In the genomic region with DNA sequence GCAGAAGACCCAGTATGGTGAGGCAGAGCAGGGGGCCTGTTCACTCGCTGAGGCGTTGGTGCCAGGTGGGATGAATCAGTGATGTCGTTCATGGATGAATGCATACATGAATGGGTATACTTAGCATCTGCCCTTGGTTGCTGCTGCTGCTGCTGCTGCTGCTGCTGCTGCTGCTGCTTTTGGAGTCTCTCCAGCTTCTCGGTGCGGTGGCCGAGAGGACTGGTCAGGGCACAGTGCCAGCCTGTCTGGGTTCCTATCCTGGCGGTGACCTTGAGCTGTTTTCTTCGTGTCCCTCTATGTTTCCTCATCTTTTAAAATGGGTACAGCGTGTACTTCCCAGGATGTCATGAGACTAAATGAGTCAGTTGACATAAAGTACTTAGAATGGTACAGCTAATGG, we compare ENCODE assay signal across 8 mouse cellular contexts. TPM values are rescaled to one million over a fixed set of nuclear protein-coding genes. Genes with fewer than 3 reads are reported as not detected.
DNase-seq lines count a peak whose midpoint lies in the region.

No protein-coding gene starts in this region.

- DNase-seq in heart, adult 18-20 months = peak; percentile 73 to 84
- DNase-seq in heart, adult 8-10 months (ENCODE audit: low spot score) = no peak
- DNase-seq in thymus, postnatal 14 days = peak; percentile 49
- no peak for DNase-seq in thymus, postnatal 36 days
- DNase-seq in kidney, adult 18-20 months = peak; percentile 82
- peak; percentile 84 for DNase-seq in lung, postnatal 36 days
- no peak for DNase-seq in frontal cortex, postnatal 25 days (ENCODE audit: low spot score in 2 of 2)
- no peak for DNase-seq in gastrocnemius, adult 8-10 months (ENCODE audit: low spot score in 2 of 2)

RNA-seq across cellular contexts. Expression of a gene that starts 56.9 kb away (rescaled TPM):
- 10 to 100 TPM; 32.5 to 38.5 TPM for total RNA-seq in heart, adult 18-20 months (2021)
- total RNA-seq in heart, adult 8-10 months (2022) = 10 to 100 TPM; 34.7 to 44.1 (median 40.4) TPM
- 10 to 100 TPM; 18.5 to 28.7 (median 21.8) TPM for total RNA-seq in gastrocnemius, adult 8-10 months (2022)

Comparison
In these comparisons a context has a peak if more than half of its experiments do, and no peak if none do; other contexts are left out.
1. DNase-seq: peak in heart, adult 18-20 months (2 of 2), thymus, postnatal 14 days (single experiment), kidney, adult 18-20 months (single experiment) and lung, postnatal 36 days (single experiment); none in heart, adult 8-10 months (single experiment), thymus, postnatal 36 days (0 of 2), frontal cortex, postnatal 25 days (0 of 2) and gastrocnemius, adult 8-10 months (0 of 2).